Mouse (Mus musculus) common myeloid progenitor, adult 5-6 weeks (primary cell): ENCODE measurements around the gene Ecd. TPM values are rescaled to one million over a fixed set of nuclear protein-coding genes. Genes with fewer than 3 reads are reported as not detected.
A peak's percentile ranks its signal among the peaks of the same experiment; 100 is the strongest.
"Not testable (repeated sequence)": the region's sequence is repeated elsewhere in the genome, so short reads cannot be mapped to it uniquely, and the experiment has no call there.

Experiments used
- ATAC-seq: replicated peaks from 2 replicates; pipeline ENCODE4 v1.8.0; 2016; ENCODE audit warnings: low read depth, mild to moderate bottlenecking, moderate TSS enrichment, inconsistent platforms; ENCODE audit not compliant: poor library complexity, severe bottlenecking
- total RNA-seq: library from RNA; stranded (forward); fragments of 200-1000, 187-1606 nt; gene quantifications from 2 replicates; pipeline ENCODE4 v1.2.3, GENCODE M21; 2017

The Ecd gene
- total RNA-seq, 1 experiment from 2014 or later: 73.0 TPM

GRCm38 (mm10) chr14:20331316-20331715 is 16.6 kb downstream of the Ecd start:
- ATAC-seq: no peak

GRCm38 (mm10) chr14:20328474-20328873 is 19.4 kb downstream of the Ecd start:
- ATAC-seq: peak; percentile 36; the same call in 1 of the 2 replicates

GRCm38 (mm10) chr14:20324196-20324595 is 23.7 kb downstream of the Ecd start:
- no peak for ATAC-seq

GRCm38 (mm10) chr14:20319420-20319819 is 28.5 kb downstream of the Ecd start:
- ATAC-seq: peak; percentile 65; the same call in 1 of the 2 replicates

- ATAC-seq: no peak
Observed at GRCm38 (mm10) chr14:20315137-20315536, 32.8 kb downstream of the Ecd start.

- not testable (repeated sequence) for ATAC-seq
Observed at GRCm38 (mm10) chr14:20305085-20305484, 42.8 kb downstream of the Ecd start.

GRCm38 (mm10) chr14:20298131-20298530 is 49.8 kb downstream of the Ecd start:
- no peak for ATAC-seq

GRCm38 (mm10) chr14:20297616-20298015 is 50.3 kb downstream of the Ecd start:
- ATAC-seq: no peak

- no peak for ATAC-seq
Observed at GRCm38 (mm10) chr14:20294947-20295346, 53.0 kb downstream of the Ecd start.

- peak; percentile 100 for ATAC-seq
Observed at GRCm38 (mm10) chr14:20294117-20294892, 53.6 kb downstream of the Ecd start, which contains the start of gene Nudt13. Gene Nudt13 (plus strand): TSS chr14:20294697.

- no peak for ATAC-seq
Observed at GRCm38 (mm10) chr14:20291391-20291790, 56.5 kb downstream of the Ecd start.

Other genes with a start within 250 kb of the Ecd start
- gene Saysd1, start 209.6 kb downstream of the Ecd start, total RNA-seq: 2.1 and 2.2 TPM in 2 replicates
- gene Kcnk5, start 166.3 kb downstream of the Ecd start, total RNA-seq: 11.4 and 13.9 TPM in 2 replicates
- gene Kcnk16, start 78.9 kb downstream of the Ecd start, total RNA-seq: not detected in 2 replicates
- gene Nudt13, start 53.4 kb downstream of the Ecd start, total RNA-seq: 8.2 and 10.1 TPM in 2 replicates
- gene Fam149b, start within 50 bp of the Ecd start, total RNA-seq: 21.5 and 28.5 TPM in 2 replicates
- 329 and 390 TPM in 2 replicates for gene Dnajc9, start 40.8 kb upstream of the Ecd start, total RNA-seq
- gene Mrps16, start 45.5 kb upstream of the Ecd start, total RNA-seq: 38.8 and 43.9 TPM in 2 replicates
- 0.05 TPM in 1 of 2 replicates, not detected in the other for gene Cfap70, start 104.1 kb upstream of the Ecd start, total RNA-seq
- 48.7 and 60.9 TPM in 2 replicates for gene Anxa7, start 132.0 kb upstream of the Ecd start, total RNA-seq
- gene Mss51, start 148.8 kb upstream of the Ecd start, total RNA-seq: 1.1 and 1.9 TPM in 2 replicates
- gene Ppp3cb, start 198.5 kb upstream of the Ecd start, total RNA-seq: 55.1 and 94.1 TPM in 2 replicates